Mouse (Mus musculus) heart, embryonic 14.5 days (tissue): Measurements from ENCODE around the gene Rbm3. TPM values are rescaled to one million over a fixed set of nuclear protein-coding genes. Genes with fewer than 3 reads are reported as not detected.

Experiments used
- ATAC-seq: fragments of 200-750 bp; cut with Nextera tagmentation; 2 replicates; pipeline ENCODE4 v1.8.0; 2017; ENCODE audit warnings: low read depth, moderate TSS enrichment; ENCODE audit not compliant: insufficient number of reproducible peaks, insufficient read depth, low FRiP score
- H3K27ac ChIP-seq, 2 experiments: fragments of 200-500 bp in 1 of 2; fragments of 300-500 bp in 1 of 2; sonication (generic) in 1 of 2; replicated peaks in 1 of 2; 2 replicates each; pipeline ENCODE4 v1.5.1; 2012 to 2014; ENCODE audit warnings: low read depth in 2 of 2, low read length in 2 of 2, control low read depth in 1 of 2, mild to moderate bottlenecking in 1 of 2, mixed read lengths in 1 of 2; ENCODE audit not compliant: control insufficient read depth in 1 of 2, insufficient read depth in 1 of 2
- H3K27me3 ChIP-seq: fragments of 300-500 bp; sonication (generic); 2 replicates; pipeline ENCODE4 v1.6.1; 2014; ENCODE audit warnings: mild to moderate bottlenecking, low read length, control low read depth; ENCODE audit not compliant: control insufficient read depth, insufficient read depth
- H3K36me3 ChIP-seq: fragments of 300-500 bp; sonication (generic); 2 replicates; pipeline ENCODE4 v1.6.1; 2014; ENCODE audit warnings: mild to moderate bottlenecking, control low read depth, low read length, mixed read lengths; ENCODE audit not compliant: control insufficient read depth, insufficient read depth
- H3K4me1 ChIP-seq, 2 experiments: fragments of 200-500 bp in 1 of 2; fragments of 300-500 bp in 1 of 2; sonication (generic) in 1 of 2; 2 replicates each; pipeline ENCODE4 v1.6.1; 2012 to 2014; ENCODE audit warnings: low read length in 2 of 2, control low read depth in 1 of 2, mixed read lengths in 1 of 2; ENCODE audit not compliant: control insufficient read depth in 2 of 2, insufficient read depth in 2 of 2
- H3K4me2 ChIP-seq: fragments of 300-500 bp; sonication (generic); 2 replicates; pipeline ENCODE4 v1.6.1; 2014; ENCODE audit warnings: mild to moderate bottlenecking, low read length
- H3K4me3 ChIP-seq, 2 experiments: fragments of 200-500 bp in 1 of 2; fragments of 300-500 bp in 1 of 2; sonication (generic) in 1 of 2; 2 replicates each; pipeline ENCODE4 v1.5.1; 2012 to 2014; ENCODE audit warnings: low read length in 2 of 2, mild to moderate bottlenecking in 2 of 2, control low read depth in 1 of 2, low read depth in 1 of 2, moderate library complexity in 1 of 2; ENCODE audit not compliant: control insufficient read depth in 1 of 2, insufficient read depth in 1 of 2
- H3K9ac ChIP-seq: fragments of 300-500 bp; sonication (generic); 2 replicates; pipeline ENCODE4 v1.6.1; 2014; ENCODE audit warnings: mild to moderate bottlenecking, low read length
- H3K9me3 ChIP-seq: fragments of 300-500 bp; sonication (generic); 2 replicates; pipeline ENCODE4 v1.6.1; 2016; ENCODE audit warnings: low read length, control low read depth; ENCODE audit not compliant: control insufficient read depth
- WGBS: fragments of 180-500 bp; shearing (Covaris S2); extraction: QIAGEN DNeasy Blood & Tissue Kit; methylation state at CpG from one replicate; pipeline ENCODE4 v1.1.7; 2014; 5-methylcytosine and 5-hydroxymethylcytosine counted together
- polyA plus RNA-seq: library from polyadenylated mRNA; unstranded; fragments of >200 nt; fragmentation: Nextera tagmentation; extraction: Ambion mirVana; gene quantifications from 2 replicates; pipeline ENCODE4 v1.2.1, GENCODE M21; 2014

The Rbm3 gene
- polyA plus RNA-seq, 1 experiment from 2014 or later = 317 TPM

GRCm38 (mm10) chrX:8175504-8176385, 30.1 kb upstream of the Rbm3 start, which contains the start of gene Tbc1d25:
Tbc1d25 (minus strand) TSS chrX:8176181.
- Histone ChIP-seq H3K4me3 (peak within 1 kb of the TSS; percentile 62 to 89), H3K36me3 (peaks cover 23% of the 10 kb centered on the region), H3K4me1 (no peaks in the 10 kb centered on the region), H3K9me3 (no peaks in the 10 kb centered on the region), H3K27me3 (no peaks in the 10 kb centered on the region), H3K27ac (peak within 1 kb of the TSS; percentile 44 to 75; a peak in 3 of 4 replicates), H3K4me2 (peak within 1 kb of the TSS; percentile 62), H3K9ac (peak within 1 kb of the TSS; percentile 78)
- peak; percentile 91 for ATAC-seq
- 15% methylated on average over 56 of the region's 56 CpGs for WGBS

- H3K4me3 ChIP-seq = peak overlapping the region; percentile 62 to 89
- no peak overlapping the region for H3K27ac ChIP-seq
- ATAC-seq = no peak
- H3K36me3 ChIP-seq = peaks cover 28% of the 10 kb centered on the region
- H3K4me1 ChIP-seq = no peaks in the 10 kb centered on the region
- no peaks in the 10 kb centered on the region for H3K27me3 ChIP-seq
- H3K9ac ChIP-seq = peak overlapping the region; percentile 78
- no peaks in the 10 kb centered on the region for H3K9me3 ChIP-seq
- WGBS = 8% methylated on average over 4 of the region's 4 CpGs
- peak overlapping the region; percentile 62 for H3K4me2 ChIP-seq
These were observed 29.5 kb upstream of the Rbm3 start for GRCm38 (mm10) chrX:8175169-8175503.

- no peak overlapping the region for H3K27ac ChIP-seq
- H3K4me1 ChIP-seq = no peaks in the 10 kb centered on the region
- no peak overlapping the region for H3K4me2 ChIP-seq
- peaks cover 42% of the 10 kb centered on the region for H3K36me3 ChIP-seq
- no peaks in the 10 kb centered on the region for H3K27me3 ChIP-seq
- 80% methylated on average over 10 of the region's 10 CpGs for WGBS
- H3K4me3 ChIP-seq = no peak overlapping the region
- H3K9ac ChIP-seq = no peak overlapping the region
- ATAC-seq = no peak
- no peaks in the 10 kb centered on the region for H3K9me3 ChIP-seq
These were observed 22.3 kb upstream of the Rbm3 start for GRCm38 (mm10) chrX:8167716-8168647.

- no peak overlapping the region for H3K27ac ChIP-seq
- no peak overlapping the region for H3K4me3 ChIP-seq
These were observed 18.8 kb upstream of the Rbm3 start for GRCm38 (mm10) chrX:8164471-8164870.

GRCm38 (mm10) chrX:8163076-8163475, 17.4 kb upstream of the Rbm3 start:
- Histone ChIP-seq H3K27ac (no peak overlapping the region; a peak in 1 of 4 replicates), H3K9ac (no peak overlapping the region), H3K4me2 (no peak overlapping the region), H3K4me1 (no peaks in the 10 kb centered on the region), H3K9me3 (no peaks in the 10 kb centered on the region), H3K27me3 (no peaks in the 10 kb centered on the region), H3K36me3 (peaks cover 10% of the 10 kb centered on the region), H3K4me3 (no peak overlapping the region)
- no peak for ATAC-seq
- WGBS = 70% methylated on average over 5 of the region's 5 CpGs

More at GRCm38 (mm10) chrX:8164471-8164870, 18.8 kb upstream of the Rbm3 start:
- WGBS = 76% methylated on average over 4 of the region's 4 CpGs
- Histone ChIP-seq H3K27me3 (no peaks in the 10 kb centered on the region), H3K9ac (no peak overlapping the region), H3K36me3 (peaks cover 18% of the 10 kb centered on the region), H3K4me2 (no peak overlapping the region), H3K9me3 (no peaks in the 10 kb centered on the region), H3K4me1 (no peaks in the 10 kb centered on the region)
- ATAC-seq = no peak

- no peak overlapping the region for H3K27ac ChIP-seq
- no peak for ATAC-seq
- H3K9ac ChIP-seq = peak overlapping the region; percentile 94; the same call in 1 of the 2 replicates
- peak overlapping the region; percentile 70 for H3K4me2 ChIP-seq
- peak overlapping the region; percentile 65 to 93 for H3K4me3 ChIP-seq
- H3K27me3 ChIP-seq = no peaks in the 10 kb centered on the region
- 60% methylated on average over 7 of the region's 7 CpGs for WGBS
- H3K36me3 ChIP-seq = peaks cover 52% of the 10 kb centered on the region
- no peaks in the 10 kb centered on the region for H3K9me3 ChIP-seq
- peaks cover 4 to 6% of the 10 kb centered on the region in 2 experiments; a peak in 2 of 4 replicates for H3K4me1 ChIP-seq
These were observed 1.9 kb downstream of the Rbm3 start for GRCm38 (mm10) chrX:8143750-8144149.

GRCm38 (mm10) chrX:8142948-8143347, 2.7 kb downstream of the Rbm3 start:
- H3K4me2 ChIP-seq = no peak overlapping the region
- WGBS = 61% methylated on average over 7 of the region's 7 CpGs

More at GRCm38 (mm10) chrX:8142948-8143347, 2.7 kb downstream of the Rbm3 start:
- Histone ChIP-seq H3K4me3 (no peak overlapping the region), H3K9ac (no peak overlapping the region), H3K36me3 (peaks cover 60% of the 10 kb centered on the region), H3K27me3 (no peaks in the 10 kb centered on the region), H3K27ac (no peak overlapping the region), H3K4me1 (peaks cover 4 to 6% of the 10 kb centered on the region in 2 experiments; a peak in 2 of 4 replicates), H3K9me3 (no peaks in the 10 kb centered on the region)
- ATAC-seq = no peak
